Comparison of ENCODE assay signal across 17 mouse cellular contexts in the genomic region with DNA sequence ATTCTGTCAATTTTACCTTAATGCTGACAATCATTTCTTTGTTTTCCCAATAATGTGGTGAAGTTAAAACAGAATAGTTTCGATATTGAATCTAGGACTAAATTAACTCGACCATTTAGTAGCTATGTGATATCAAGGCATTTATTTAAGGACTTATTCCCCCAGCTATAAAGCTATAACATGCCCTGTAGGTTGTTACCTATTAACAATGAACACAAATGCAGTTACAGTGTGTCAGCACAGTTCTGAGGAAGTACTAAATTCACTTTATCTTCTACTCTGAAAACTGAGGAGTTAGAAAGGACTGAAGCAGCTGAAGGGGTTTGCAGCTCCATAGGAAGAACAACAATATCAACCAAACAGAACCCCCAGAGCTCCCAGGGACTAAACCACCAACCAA.
DNase-seq lines count a peak whose midpoint lies in the region; ATAC-seq lines count a peak whose summit lies in the region.
"Had no signal": no experiment of that assay in that cellular context is flagged by ENCODE, and none has a peak within 500 bp of the region (broad histone marks: within the 10 kb centered on the region; RNA-seq: fewer than 3 reads in every experiment).

No protein-coding gene starts in this region.

- H3K4me3 ChIP-seq in hindbrain, embryonic 12.5 days: no peak overlapping the region
- H3K4me3 ChIP-seq in hindbrain, embryonic 11.5 days (ENCODE audit: low read depth, low read length): no peak overlapping the region
- no peak overlapping the region for H3K4me3 ChIP-seq in neural tube, embryonic 13.5 days
- H3K4me3 ChIP-seq in limb, embryonic 11.5 days (ENCODE audit: low read depth, low read length): no peak overlapping the region
- H3K4me3 ChIP-seq: neural tube, embryonic 15.5 days had no signal

- H3K9me3 ChIP-seq in hindbrain, embryonic 12.5 days (replicated peaks): no peaks in the 10 kb centered on the region
- no peaks in the 10 kb centered on the region for H3K9me3 ChIP-seq in hindbrain, embryonic 11.5 days (ENCODE audit: control insufficient read depth, low read length)
- no peaks in the 10 kb centered on the region for H3K9me3 ChIP-seq in neural tube, embryonic 13.5 days
- H3K9me3 ChIP-seq in limb, embryonic 11.5 days (ENCODE audit: control insufficient read depth, low read length): no peaks in the 10 kb centered on the region
- H3K9me3 ChIP-seq: G1E; neural tube, embryonic 15.5 days had no signal

- DNase-seq in hindbrain, embryonic 11.5 days (ENCODE audit: low spot score): no peak
- DNase-seq in neural tube, embryonic 10.5 days (ENCODE audit: extremely low spot score, low spot score): no peak
- no peak for DNase-seq in limb, embryonic 11.5 days (ENCODE audit: low spot score)
- no peak for DNase-seq in cerebellum, postnatal 4 days (ENCODE audit: low spot score in 2 of 2)
- DNase-seq: cerebellum, adult 11 months; cerebellum, postnatal 25 days; layer of hippocampus, adult 9-11 months; lung, adult 2 months; right cerebral cortex, postnatal 25 days had no signal

- no peak for ATAC-seq in hindbrain, embryonic 12.5 days (ENCODE audit: low FRiP score)
- ATAC-seq in hindbrain, embryonic 11.5 days (ENCODE audit: low FRiP score): no peak
- ATAC-seq in neural tube, embryonic 13.5 days (ENCODE audit: low read depth): no peak
- ATAC-seq in limb, embryonic 11.5 days (ENCODE audit: insufficient number of reproducible peaks, low FRiP score, low TSS enrichment, low read depth): 0 out of 2 replicates have a peak, but pooled peaks have one; percentile 45
- ATAC-seq in granulocyte monocyte progenitor cell, adult 5-6 weeks (replicated peaks; ENCODE audit: poor library complexity, severe bottlenecking): no peak
- ATAC-seq: CD4-positive, CD25-positive, alpha-beta regulatory T cell, adult 4 months had no signal

- H3K36me3 ChIP-seq in hindbrain, embryonic 12.5 days: no peaks in the 10 kb centered on the region
- no peaks in the 10 kb centered on the region for H3K36me3 ChIP-seq in hindbrain, embryonic 11.5 days (ENCODE audit: control insufficient read depth, insufficient read depth, low read length)
- no peaks in the 10 kb centered on the region for H3K36me3 ChIP-seq in neural tube, embryonic 13.5 days
- H3K36me3 ChIP-seq in limb, embryonic 11.5 days (ENCODE audit: control insufficient read depth, insufficient read depth, low read length): no peaks in the 10 kb centered on the region
- H3K36me3 ChIP-seq: G1E; neural tube, embryonic 15.5 days had no signal

- no peak overlapping the region for H3K9ac ChIP-seq in hindbrain, embryonic 12.5 days
- H3K9ac ChIP-seq in hindbrain, embryonic 11.5 days (ENCODE audit: low read depth, low read length): no peak overlapping the region
- H3K9ac ChIP-seq in neural tube, embryonic 13.5 days: no peak overlapping the region
- H3K9ac ChIP-seq in limb, embryonic 11.5 days (ENCODE audit: low read length): no peak overlapping the region
- H3K9ac ChIP-seq: neural tube, embryonic 15.5 days had no signal

- H3K27ac ChIP-seq in hindbrain, embryonic 12.5 days: peak overlapping the region; percentile 35; the same call in 1 of the 2 replicates
- H3K27ac ChIP-seq in hindbrain, embryonic 11.5 days (ENCODE audit: low read depth, low read length): no peak overlapping the region
- H3K27ac ChIP-seq in neural tube, embryonic 13.5 days (replicated peaks): peak overlapping the region; percentile 38; the same call in 1 of the 2 replicates
- no peak overlapping the region; the same call in 1 of the 2 replicates for H3K27ac ChIP-seq in limb, embryonic 11.5 days (replicated peaks; ENCODE audit: low read depth, low read length)
- H3K27ac ChIP-seq: neural tube, embryonic 15.5 days had no signal

- 58% methylated on average over 2 of the region's 2 CpGs for WGBS in hindbrain, embryonic 12.5 days
- 63% methylated on average over 2 of the region's 2 CpGs for WGBS in hindbrain, embryonic 11.5 days
- WGBS in neural tube, embryonic 13.5 days: 53% methylated on average over 2 of the region's 2 CpGs
- 26% methylated on average over 2 of the region's 2 CpGs for WGBS in limb, embryonic 11.5 days

- no peak overlapping the region for H3K4me2 ChIP-seq in hindbrain, embryonic 12.5 days (replicated peaks)
- H3K4me2 ChIP-seq in hindbrain, embryonic 11.5 days (replicated peaks; ENCODE audit: low read depth, low read length): no peak overlapping the region
- H3K4me2 ChIP-seq in neural tube, embryonic 13.5 days: no peak overlapping the region
- no peak overlapping the region for H3K4me2 ChIP-seq in limb, embryonic 11.5 days (ENCODE audit: low read depth, severe bottlenecking)
- H3K4me2 ChIP-seq: heart, embryonic 11.5 days; liver, embryonic 11.5 days; neural tube, embryonic 15.5 days had no signal

- peaks cover 13% of the 10 kb centered on the region for H3K4me1 ChIP-seq in hindbrain, embryonic 12.5 days
- H3K4me1 ChIP-seq in hindbrain, embryonic 11.5 days (replicated peaks; ENCODE audit: control insufficient read depth, insufficient read depth, low read length): no peaks in the 10 kb centered on the region
- peaks cover 19% of the 10 kb centered on the region for H3K4me1 ChIP-seq in neural tube, embryonic 13.5 days (replicated peaks)
- H3K4me1 ChIP-seq in limb, embryonic 11.5 days (ENCODE audit: control insufficient read depth, insufficient read depth, low read length): peaks cover 7% of the 10 kb centered on the region; the same call in 1 of the 2 replicates

- H3K27me3 ChIP-seq in hindbrain, embryonic 12.5 days: no peaks in the 10 kb centered on the region
- no peaks in the 10 kb centered on the region for H3K27me3 ChIP-seq in hindbrain, embryonic 11.5 days (ENCODE audit: control insufficient read depth, insufficient read depth, low read length)
- no peaks in the 10 kb centered on the region for H3K27me3 ChIP-seq in neural tube, embryonic 13.5 days
- no peaks in the 10 kb centered on the region for H3K27me3 ChIP-seq in limb, embryonic 11.5 days (ENCODE audit: control insufficient read depth, insufficient read depth, low read length)
- H3K27me3 ChIP-seq: neural tube, embryonic 15.5 days had no signal

Comparison
In these comparisons a context has a peak if more than half of its experiments do, and no peak if none do; other contexts are left out.
1. H3K27ac ChIP-seq: peak in hindbrain, embryonic 12.5 days (single experiment) and neural tube, embryonic 13.5 days (single experiment); none in hindbrain, embryonic 11.5 days (single experiment) and limb, embryonic 11.5 days (single experiment).